Mouse (Mus musculus): ENCODE results near the gene Smim20.

- TF ChIP-seq CTCF (IDR thresholded peaks at IDR 0.05; ENCODE audit: low read depth): no peak
- TF ChIP-seq EP300 (IDR thresholded peaks at IDR 0.05; ENCODE audit: low read depth): no peak
Observed at GRCm38 (mm10) chr5:53269799-53270198, 2.9 kb downstream of the Smim20 start.
